Mouse (Mus musculus) myocyte (in vitro differentiated cells): Measurements from ENCODE around the gene Kcnip1. TPM values are rescaled to one million over a fixed set of nuclear protein-coding genes. Genes with fewer than 3 reads are reported as not detected.

Source experiments
- H3K27me3 ChIP-seq: one replicate; pipeline ENCODE4 v1.6.1; 2011; ENCODE audit not compliant: control insufficient read depth, insufficient read depth, insufficient read length
- H3K36me3 ChIP-seq: one replicate; pipeline ENCODE4 v1.6.1; 2011; ENCODE audit not compliant: control insufficient read depth, insufficient read depth
- H3K4me2 ChIP-seq: one replicate; pipeline ENCODE4 v1.6.1; 2011; ENCODE audit warnings: low read depth, control low read depth
- H3K4me3 ChIP-seq: one replicate; pipeline ENCODE4 v1.5.1; 2011; ENCODE audit warnings: mild to moderate bottlenecking, control low read depth, moderate library complexity
- H3K79me2 ChIP-seq: one replicate; pipeline ENCODE4 v1.6.1; 2011; ENCODE audit not compliant: control insufficient read depth, insufficient read depth
- H3ac ChIP-seq: one replicate; pipeline ENCODE4 v1.6.1; 2011; ENCODE audit not compliant: control insufficient read depth, insufficient read length
- CEBPB ChIP-seq: IDR thresholded peaks from 2 replicates; pipeline ENCODE4 v1.6.1; 2011; ENCODE audit warnings: mild to moderate bottlenecking, moderate library complexity; ENCODE audit not compliant: poor library complexity, insufficient read depth, severe bottlenecking
- E2F4 ChIP-seq: IDR thresholded peaks from one replicate; pipeline ENCODE4 v1.6.1; 2011; ENCODE audit warnings: mild to moderate bottlenecking, control low read depth, moderate library complexity; ENCODE audit not compliant: insufficient read depth
- MAX ChIP-seq: IDR thresholded peaks from one replicate; pipeline ENCODE4 v1.6.1; 2011; ENCODE audit warnings: low read depth, mild to moderate bottlenecking, control low read depth
- MYOD1 ChIP-seq, 3 experiments: IDR thresholded peaks; one replicate each; pipeline ENCODE4 v1.6.1; 2011; ENCODE audit warnings: control low read depth in 2 of 3, low read depth in 2 of 3, mild to moderate bottlenecking in 2 of 3, moderate library complexity in 1 of 3; ENCODE audit not compliant: insufficient read length in 2 of 3, control insufficient read depth in 1 of 3
- MYOG ChIP-seq, 3 experiments: IDR thresholded peaks; one replicate each; pipeline ENCODE4 v1.6.1; 2011; ENCODE audit warnings: control low read depth in 2 of 3, low read depth in 2 of 3, mild to moderate bottlenecking in 2 of 3; ENCODE audit not compliant: insufficient read length in 2 of 3, control insufficient read depth in 1 of 3, insufficient read depth in 1 of 3
- POLR2A ChIP-seq: IDR thresholded peaks from one replicate; pipeline ENCODE4 v1.6.1; 2011; ENCODE audit warnings: low read depth, mild to moderate bottlenecking, control low read depth, moderate library complexity; ENCODE audit not compliant: insufficient read length
- POLR2AphosphoS2 ChIP-seq: IDR thresholded peaks from one replicate; pipeline ENCODE4 v1.6.1; 2011; ENCODE audit warnings: low read depth, control low read depth; ENCODE audit not compliant: insufficient read length
- REST ChIP-seq: IDR thresholded peaks from one replicate; pipeline ENCODE4 v1.6.1; 2011; ENCODE audit warnings: mild to moderate bottlenecking, control low read depth, moderate library complexity; ENCODE audit not compliant: insufficient read depth, insufficient read length
- SRF ChIP-seq: IDR thresholded peaks from one replicate; pipeline ENCODE4 v1.6.1; 2011; ENCODE audit warnings: low read depth; ENCODE audit not compliant: control insufficient read depth, insufficient read length
- TCF12 ChIP-seq: IDR thresholded peaks from one replicate; pipeline ENCODE4 v1.6.1; 2011; ENCODE audit warnings: mild to moderate bottlenecking, control low read depth; ENCODE audit not compliant: poor library complexity, insufficient read depth, severe bottlenecking
- TCF3 ChIP-seq: IDR thresholded peaks from one replicate; pipeline ENCODE4 v1.6.1; 2011; ENCODE audit warnings: low read depth, control low read depth; ENCODE audit not compliant: insufficient read length
- USF1 ChIP-seq: IDR thresholded peaks from one replicate; pipeline ENCODE4 v1.6.1; 2011; ENCODE audit warnings: low read depth, mild to moderate bottlenecking, control low read depth, moderate library complexity
- polyA plus RNA-seq: library from polyadenylated mRNA; unstranded; fragments of >200 nt; fragmentation: generic; extraction: Trizol; gene quantifications from one replicate; pipeline ENCODE4 v1.2.1, GENCODE M21; 2012; ENCODE audit warnings: missing spikeins

Kcnip1 gene
- polyA plus RNA-seq, 1 experiment = not detected

- no peaks in the 10 kb centered on the region for H3K79me2 ChIP-seq
- H3K4me2 ChIP-seq = no peak within 1 kb of the TSS
- no peaks in the 10 kb centered on the region for H3K36me3 ChIP-seq
- TF ChIP-seq TCF12 = no peak
- TF ChIP-seq POLR2A = no peak
- no peak for TF ChIP-seq MYOD1 (IDR thresholded peaks at IDR 0.05; ENCODE audit: control insufficient read depth in 1 of 3, insufficient read length in 2 of 3, low read depth in 2 of 3)
- no peak for TF ChIP-seq POLR2AphosphoS2
- TF ChIP-seq SRF = no peak
- no peak for TF ChIP-seq USF1
- no peak for TF ChIP-seq TCF3
- no peak for TF ChIP-seq REST
- no peak within 1 kb of the TSS for H3K4me3 ChIP-seq
- no peak within 1 kb of the TSS for H3ac ChIP-seq
- no peaks in the 10 kb centered on the region for H3K27me3 ChIP-seq
Observed at GRCm38 (mm10) chr11:33962688-33963407, 30.1 kb downstream of the Kcnip1 start, which contains the start of gene Kcnmb1. Gene Kcnmb1 (plus strand): TSS chr11:33963013.

- Histone ChIP-seq H3K4me2 (no peak overlapping the region), H3K4me3 (no peak overlapping the region), H3K79me2 (no peaks in the 10 kb centered on the region), H3K36me3 (no peaks in the 10 kb centered on the region), H3K27me3 (no peaks in the 10 kb centered on the region), H3ac (no peak overlapping the region)
- TF ChIP-seq POLR2AphosphoS2 (no peak), MYOG (IDR thresholded peaks at IDR 0.05; ENCODE audit: control insufficient read depth in 1 of 3, insufficient read depth in 1 of 3, insufficient read length in 2 of 3, low read depth in 2 of 3) (no peak), E2F4 (no peak), POLR2A (no peak), TCF12 (no peak)
Observed at GRCm38 (mm10) chr11:33962178-33962577, 30.8 kb downstream of the Kcnip1 start.

GRCm38 (mm10) chr11:33958713-33959112 lies 34.2 kb downstream of the Kcnip1 start:
- no peak overlapping the region for H3K4me3 ChIP-seq
- no peaks in the 10 kb centered on the region for H3K27me3 ChIP-seq
- no peak overlapping the region for H3ac ChIP-seq
- no peak for TF ChIP-seq MYOG (IDR thresholded peaks at IDR 0.05; ENCODE audit: control insufficient read depth in 1 of 3, insufficient read depth in 1 of 3, insufficient read length in 2 of 3, low read depth in 2 of 3)
- H3K4me2 ChIP-seq = no peak overlapping the region
- no peaks in the 10 kb centered on the region for H3K36me3 ChIP-seq
- no peaks in the 10 kb centered on the region for H3K79me2 ChIP-seq

- H3K36me3 ChIP-seq = no peaks in the 10 kb centered on the region
- H3K4me2 ChIP-seq = no peak overlapping the region
- H3K27me3 ChIP-seq = no peaks in the 10 kb centered on the region
- no peaks in the 10 kb centered on the region for H3K79me2 ChIP-seq
- H3ac ChIP-seq = no peak overlapping the region
- TF ChIP-seq REST (no peak), MYOD1 (IDR thresholded peaks at IDR 0.05; ENCODE audit: control insufficient read depth in 1 of 3, insufficient read length in 2 of 3, low read depth in 2 of 3) (no peak), TCF12 (no peak), SRF (no peak), CEBPB (no peak), MAX (no peak), USF1 (no peak), TCF3 (no peak), MYOG (IDR thresholded peaks at IDR 0.05; ENCODE audit: control insufficient read depth in 1 of 3, insufficient read depth in 1 of 3, insufficient read length in 2 of 3, low read depth in 2 of 3) (no peak), POLR2A (no peak), POLR2AphosphoS2 (no peak), E2F4 (no peak)
- H3K4me3 ChIP-seq = no peak overlapping the region
Observed at GRCm38 (mm10) chr11:33957595-33957994, 35.4 kb downstream of the Kcnip1 start.

GRCm38 (mm10) chr11:33956623-33957022 lies 36.3 kb downstream of the Kcnip1 start:
- no peak overlapping the region for H3K4me3 ChIP-seq
- TF ChIP-seq MYOD1 (IDR thresholded peaks at IDR 0.05; ENCODE audit: control insufficient read depth in 1 of 3, insufficient read length in 2 of 3, low read depth in 2 of 3) (no peak), POLR2A (no peak), SRF (no peak), MAX (no peak), CEBPB (no peak), TCF3 (no peak)
- H3ac ChIP-seq = no peak overlapping the region
- H3K4me2 ChIP-seq = no peak overlapping the region
- no peaks in the 10 kb centered on the region for H3K79me2 ChIP-seq
- no peaks in the 10 kb centered on the region for H3K27me3 ChIP-seq
- H3K36me3 ChIP-seq = no peaks in the 10 kb centered on the region
